Mouse (Mus musculus) mammary gland, adult 2 months (tissue): ENCODE results near the gene Tab3. TPM values are rescaled to one million over a fixed set of nuclear protein-coding genes. Genes with fewer than 3 reads are reported as not detected.

Source experiments
- polyA plus RNA-seq: library from polyadenylated mRNA; depleted of rRNA; stranded (reverse); fragments of >200 nt; gene quantifications from 2 replicates; pipeline ENCODE4 v1.2.3, GENCODE M21; 2012; ENCODE audit warnings: low replicate concordance; rRNA removed

Tab3 gene
- polyA plus RNA-seq: 4.6 and 9.1 TPM in 2 replicates

DNA sequence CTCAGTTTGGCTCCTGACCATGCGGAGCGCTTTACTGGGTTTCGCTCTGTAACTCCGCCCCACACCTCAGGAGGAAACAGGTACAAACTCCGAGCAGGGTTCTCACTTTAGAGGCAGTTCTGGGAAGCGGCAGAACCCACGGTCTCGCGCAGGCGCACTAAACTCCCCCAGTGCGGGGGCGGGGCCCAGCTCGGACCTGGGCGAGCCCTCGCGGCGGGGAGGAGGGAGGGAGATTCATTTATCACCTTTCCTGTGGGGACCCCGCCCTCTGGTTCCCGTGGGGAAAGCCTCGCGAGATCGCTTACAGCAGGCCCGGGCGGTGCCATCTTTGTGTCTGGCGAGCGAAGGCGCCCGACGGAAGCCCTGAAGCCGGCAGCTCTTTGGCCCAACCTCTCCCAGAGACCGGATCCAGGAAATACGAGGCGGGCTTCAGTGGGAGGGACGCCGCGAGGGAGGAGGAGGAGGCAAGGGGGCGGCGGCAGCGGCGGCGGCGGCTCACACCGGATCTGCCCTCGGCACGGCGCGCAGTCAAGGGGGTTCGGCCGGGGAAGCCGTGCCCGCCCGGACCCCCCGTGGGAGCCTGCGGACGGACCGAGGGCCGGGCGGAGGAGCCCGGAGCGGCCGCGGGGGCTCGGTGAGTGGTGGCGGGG, at the start of gene Tab3:
Gene Tab3 (plus strand): TSS at position 491 of the 650 bp plus-strand sequence.

Other genes starting within 250 kb of the Tab3 start
- 0.55 and 2.6 TPM in 2 replicates for gene Gk, start 202.8 kb downstream of the Tab3 start, polyA plus RNA-seq